Mouse (Mus musculus) spleen, postnatal 14 days (tissue): ENCODE measurements around the gene Smarcd3.
"Not testable (repeated sequence)": the region's sequence is repeated elsewhere in the genome, so short reads cannot be mapped to it uniquely, and the experiment has no call there.

ENCODE experiments used
- DNase-seq, 2 experiments: peaks; one replicate each; pipeline ENCODE4 v3.0.0; 2021 to 2022; ENCODE audit warnings: low spot score in 2 of 2

The Smarcd3 gene

DNA sequence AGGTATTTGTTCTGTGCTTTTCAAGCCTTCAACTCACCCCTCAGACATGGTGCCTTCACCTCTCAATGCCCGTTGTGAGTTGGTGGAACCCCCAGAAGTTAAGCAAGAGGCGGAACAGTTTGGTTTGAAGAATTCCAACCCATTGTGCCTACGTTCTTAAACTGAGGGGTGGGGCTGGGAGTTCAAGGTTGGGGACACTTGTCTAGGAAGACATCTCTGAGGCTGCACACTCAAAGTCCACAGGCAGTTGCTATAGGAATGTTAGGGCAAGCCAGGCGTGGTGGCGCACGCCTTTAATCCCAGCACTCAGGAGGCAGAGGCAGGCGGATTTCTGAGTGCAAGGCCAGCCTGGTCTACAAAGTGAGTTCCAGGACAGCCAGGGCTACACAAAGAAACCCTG, 68.9 kb downstream of the Smarcd3 start:
- DNase-seq: not testable (repeated sequence)

GRCm38 (mm10) chr5:24553621-24554244, 70.5 kb downstream of the Smarcd3 start:
- no peak for DNase-seq

- DNase-seq: no peak
Observed at GRCm38 (mm10) chr5:24551317-24551688, 72.9 kb downstream of the Smarcd3 start.

DNA sequence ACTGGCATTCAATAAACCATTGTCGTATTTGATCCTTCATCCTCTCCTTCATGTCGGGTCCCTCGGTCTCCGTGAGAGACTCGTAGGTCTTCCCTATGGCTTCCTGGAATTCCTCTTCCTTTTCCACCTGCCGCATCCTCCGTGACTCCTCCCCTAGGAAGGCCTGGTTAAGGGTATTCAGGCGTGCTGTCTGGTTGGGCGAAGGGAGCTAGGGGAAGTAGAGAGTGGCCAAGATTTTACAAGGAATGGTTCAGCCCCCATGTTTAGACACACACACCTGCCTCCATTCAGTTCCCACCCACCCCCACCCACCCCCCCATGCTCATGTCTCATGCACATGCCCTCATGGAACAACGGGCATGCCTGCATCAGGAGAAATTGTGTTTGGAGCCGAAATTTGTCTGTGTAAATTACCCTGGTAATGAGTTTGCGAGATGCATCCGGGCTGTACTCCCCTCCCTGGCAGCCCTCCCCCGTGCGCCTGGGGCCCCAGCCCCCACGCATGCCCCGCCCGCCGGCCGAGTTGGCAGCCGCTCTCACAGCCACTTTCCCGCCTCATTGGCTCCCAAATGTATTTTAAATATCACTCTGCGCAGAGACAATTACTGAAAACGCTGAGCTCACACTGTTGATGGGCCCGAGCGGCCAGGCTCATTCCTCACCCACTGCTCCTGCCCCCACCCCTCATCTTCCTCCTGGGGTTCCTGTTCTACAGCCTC, 73.5 kb downstream of the Smarcd3 start:
- DNase-seq: no peak

DNA sequence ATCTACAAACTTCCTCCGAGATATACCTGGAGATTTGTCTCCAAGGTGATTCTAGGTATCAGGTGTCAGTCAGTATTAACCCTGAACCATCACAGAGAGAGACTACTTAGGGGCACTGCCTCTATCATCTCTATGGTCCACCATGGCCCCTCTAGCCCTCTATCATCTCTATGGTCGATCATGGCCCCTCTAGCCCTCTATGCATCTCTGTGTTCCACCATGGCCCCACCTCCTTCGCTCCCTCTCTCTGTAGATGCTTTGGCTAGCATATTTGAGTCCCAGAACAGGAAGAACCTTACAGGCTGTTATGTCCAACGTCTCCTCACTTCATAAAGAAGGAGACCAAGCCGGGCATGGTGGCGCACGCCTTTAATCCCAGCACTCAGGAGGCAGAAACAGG, 81.6 kb downstream of the Smarcd3 start:
- no peak for DNase-seq

DNA sequence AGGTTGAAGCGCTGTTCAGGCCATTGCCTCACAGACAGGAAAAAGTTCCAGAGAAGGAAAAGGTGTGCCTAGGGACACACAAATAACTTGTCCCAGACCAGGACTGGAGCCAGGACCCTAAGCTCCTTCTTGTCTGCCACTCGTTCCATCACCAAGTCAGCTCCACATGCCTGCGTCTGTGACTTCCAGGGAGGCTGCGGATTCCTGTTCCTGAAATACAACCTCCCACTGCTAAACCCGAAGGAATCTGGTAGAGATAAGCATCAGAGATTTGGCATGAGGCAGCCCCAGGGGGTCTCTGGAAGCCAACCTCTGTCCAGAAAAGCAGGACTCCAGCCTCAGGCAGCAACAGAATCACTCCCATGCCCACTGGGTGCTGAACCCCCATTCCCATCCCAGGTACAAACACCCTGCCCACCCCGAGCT, 83.1 kb downstream of the Smarcd3 start:
- DNase-seq: no peak
